Mouse (Mus musculus) E14TG2a.4 (cell line): ENCODE data around the gene Reg3d.
"Not testable (repeated sequence)": the region's sequence is repeated elsewhere in the genome, so short reads cannot be mapped to it uniquely, and the experiment has no call there.

Source experiments
- CTCF ChIP-seq: conservative IDR thresholded peaks from 2 replicates; pipeline ENCODE4 v1.5.1; 2014; ENCODE audit warnings: low read length
- NANOG ChIP-seq: IDR thresholded peaks from 2 replicates; pipeline ENCODE4 v1.6.1; 2014; ENCODE audit warnings: borderline replicate concordance, low read length, mixed read lengths
- POU5F1 ChIP-seq: IDR thresholded peaks from 2 replicates; pipeline ENCODE4 v1.6.1; 2014; ENCODE audit warnings: low read length, borderline replicate concordance

DNA sequence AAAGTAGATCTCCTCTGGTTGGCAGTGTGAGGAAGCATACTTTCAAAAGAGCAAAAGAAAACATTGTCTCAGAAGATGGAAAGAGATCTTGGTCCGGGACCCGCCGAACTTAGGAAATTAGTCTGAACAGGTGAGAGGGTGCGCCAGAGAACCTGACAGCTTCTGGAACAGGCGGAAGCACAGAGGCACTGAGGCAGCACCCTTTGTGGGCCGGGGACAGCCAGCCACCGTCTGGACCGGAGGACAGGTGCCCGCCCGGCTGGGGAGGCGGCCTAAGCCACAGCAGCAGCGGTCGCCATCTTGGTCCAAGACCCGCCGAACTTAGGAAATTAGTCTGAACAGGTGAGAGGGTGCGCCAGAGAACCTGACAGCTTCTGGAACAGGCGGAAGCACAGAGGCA is 16.7 kb upstream of the Reg3d start, which contains the start of gene Reg2:
- not testable (repeated sequence) for TF ChIP-seq CTCF, NANOG, POU5F1
